Mouse (Mus musculus) regulatory T cell (primary cell): ENCODE measurements at regions not wholly inside any gene's neighbourhood (a gene's known extent, or its start where the extent isn't known, plus 50 kb on each side); places are given as distances from the start of the nearest gene placed in this dataset.

ENCODE experiments used
- in situ Hi-C: fragments of 300-600 bp; cut with MboI, MseI; formaldehyde crosslinking; loops from one replicate; pipeline ENCODE4 v1.15.1; 2025; ENCODE audit warnings: high pct_unique_total_duplicates

- in situ Hi-C loops = no loop called here
These were observed 79.7 kb upstream of the Bcl6 start for GRCm38 (mm10) chr16:24068250-24068813.

GRCm38 (mm10) chr16:24062314-24062713, 73.7 kb upstream of the Bcl6 start:
- in situ Hi-C loops = no loop called here

- in situ Hi-C loops = no loop called here
These were observed 72.8 kb upstream of the Bcl6 start for GRCm38 (mm10) chr16:24061496-24061895.

- in situ Hi-C loops = no loop called here
These were observed 70.5 kb upstream of the Bcl6 start for GRCm38 (mm10) chr16:24059090-24059600.

- in situ Hi-C loops = no loop called here
These were observed 68.4 kb upstream of the Bcl6 start for GRCm38 (mm10) chr16:24056885-24057531.

GRCm38 (mm10) chr16:24056123-24056884, 67.7 kb upstream of the Bcl6 start:
- in situ Hi-C loops = no loop called here

- in situ Hi-C loops = no loop called here
These were observed 65.6 kb upstream of the Bcl6 start for GRCm38 (mm10) chr16:24054293-24054692.

- in situ Hi-C loops = no loop called here
These were observed 64.8 kb upstream of the Bcl6 start for GRCm38 (mm10) chr16:24053403-24053802.

GRCm38 (mm10) chr16:24050856-24051640, 62.4 kb upstream of the Bcl6 start:
- in situ Hi-C loops = no loop called here

- in situ Hi-C loops = no loop called here
These were observed 55.1 kb upstream of the Bcl6 start for GRCm38 (mm10) chr16:24043779-24044178.

- in situ Hi-C loops = no loop called here
These were observed 54.3 kb upstream of the Bcl6 start for GRCm38 (mm10) chr16:24042977-24043376.

- in situ Hi-C loops = no loop called here
These were observed 53.6 kb upstream of the Bcl6 start for GRCm38 (mm10) chr16:24042216-24042615.

- in situ Hi-C loops = no loop called here
These were observed 52.8 kb upstream of the Bcl6 start for GRCm38 (mm10) chr16:24041403-24041802.

- in situ Hi-C loops = no loop called here
These were observed 51.1 kb upstream of the Bcl6 start for GRCm38 (mm10) chr16:24039765-24040164.
